Mouse (Mus musculus) olfactory bulb, adult 2 months (tissue): ENCODE data around the gene Mest.

Source experiments
- CTCF ChIP-seq: fragments of 200-500 bp; IDR thresholded peaks from 2 replicates; pipeline ENCODE4 v1.5.1; 2012; ENCODE audit warnings: low read depth, mild to moderate bottlenecking, low read length, moderate library complexity; ENCODE audit not compliant: insufficient read depth
- POLR2A ChIP-seq: fragments of 200-500 bp; IDR thresholded peaks from 2 replicates; pipeline ENCODE4 v1.6.1; 2012; ENCODE audit warnings: mild to moderate bottlenecking, low read depth, low read length, moderate library complexity; ENCODE audit not compliant: insufficient read depth

GRCm38 (mm10) chr6:30695124-30695523 lies 28.2 kb upstream of the Mest start:
- TF ChIP-seq POLR2A: no peak
- no peak for TF ChIP-seq CTCF
